Mouse (Mus musculus) kidney, postnatal 0 days (tissue): ENCODE results near the gene Kncn. TPM values are rescaled to one million over a fixed set of nuclear protein-coding genes. Genes with fewer than 3 reads are reported as not detected.
A peak's percentile ranks its signal among the peaks of the same experiment; 100 is the strongest.

Source experiments
- ATAC-seq: fragments of 200-750 bp; cut with Nextera tagmentation; replicated peaks from 2 replicates; pipeline ENCODE4 v1.8.0; 2017; ENCODE audit warnings: low read depth, moderate number of reproducible peaks, moderate TSS enrichment, moderate library complexity; ENCODE audit not compliant: low FRiP score
- DNase-seq: peaks from one replicate; pipeline ENCODE4 v3.0.0-alpha.2; 2016; ENCODE audit warnings: low spot score
- H3K27ac ChIP-seq: fragments of 300-500 bp; sonication (generic); 2 replicates; pipeline ENCODE4 v1.5.1; 2014; ENCODE audit warnings: mild to moderate bottlenecking
- H3K27me3 ChIP-seq: fragments of 300-500 bp; sonication (generic); 2 replicates; pipeline ENCODE4 v1.6.1; 2014; ENCODE audit warnings: low read length, mixed read lengths; ENCODE audit not compliant: insufficient read depth
- H3K36me3 ChIP-seq: fragments of 300-500 bp; sonication (generic); 2 replicates; pipeline ENCODE4 v1.6.1; 2014; ENCODE audit warnings: low read length, mixed read lengths; ENCODE audit not compliant: insufficient read depth
- H3K4me1 ChIP-seq: fragments of 300-500 bp; sonication (generic); replicated peaks from 2 replicates; pipeline ENCODE4 v1.6.1; 2014; ENCODE audit warnings: antibody characterized with exemption, low read length, mixed read lengths; ENCODE audit not compliant: insufficient read depth
- H3K4me2 ChIP-seq: fragments of 300-500 bp; sonication (generic); 2 replicates; pipeline ENCODE4 v1.6.1; 2014; ENCODE audit warnings: mild to moderate bottlenecking, low read length, moderate library complexity, mixed read lengths
- H3K4me3 ChIP-seq: fragments of 300-500 bp; sonication (generic); replicated peaks from 2 replicates; pipeline ENCODE4 v1.5.1; 2014; ENCODE audit warnings: low read depth, low read length
- H3K9ac ChIP-seq: fragments of 300-500 bp; sonication (generic); 2 replicates; pipeline ENCODE4 v1.6.1; 2014; ENCODE audit warnings: low read depth, low read length
- H3K9me3 ChIP-seq: fragments of 300-500 bp; sonication (generic); replicated peaks from 2 replicates; pipeline ENCODE4 v1.6.1; 2016; ENCODE audit warnings: low read length, inconsistent platforms, mixed read lengths
- CTCF ChIP-seq: IDR thresholded peaks from 2 replicates; pipeline ENCODE4 v1.5.1; 2016; ENCODE audit warnings: antibody characterized with exemption, low read depth, mild to moderate bottlenecking, moderate library complexity
- WGBS: fragments of 180-500 bp; shearing (Covaris S2); extraction: QIAGEN DNeasy Blood & Tissue Kit; methylation state at CpG from one replicate; pipeline ENCODE4 v1.1.7; 2014; 5-methylcytosine and 5-hydroxymethylcytosine counted together
- polyA plus RNA-seq: library from polyadenylated mRNA; unstranded; fragments of >200 nt; fragmentation: Nextera tagmentation; extraction: Ambion mirVana; gene quantifications from 2 replicates; pipeline ENCODE4 v1.2.1, GENCODE M21; 2015

The Kncn gene
- polyA plus RNA-seq, 1 experiment from 2014 or later, result 0.05 TPM

DNA sequence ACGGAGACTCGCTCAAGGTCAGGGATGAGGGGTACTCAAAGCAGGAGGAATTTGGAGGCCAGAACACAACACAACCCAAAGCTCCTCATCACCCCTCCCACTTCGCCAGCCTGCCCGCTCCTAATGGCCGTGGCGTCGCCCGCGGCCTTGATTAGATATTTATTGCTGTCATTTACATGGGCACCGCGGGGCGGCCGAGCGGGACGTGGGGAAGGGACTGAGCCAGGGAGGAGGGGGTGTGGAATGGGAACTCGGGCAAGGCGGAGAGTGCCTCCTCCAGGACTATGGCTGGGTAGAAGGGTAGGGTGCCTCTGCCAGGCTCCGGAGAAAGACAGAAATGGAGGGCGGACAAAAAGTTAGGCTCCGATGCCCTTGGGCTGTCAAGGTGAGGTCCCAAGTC, 52.4 kb downstream of the Kncn start:
- Histone ChIP-seq H3K4me2 (no peak overlapping the region), H3K27me3 (peaks cover 96% of the 10 kb centered on the region), H3K9me3 (no peaks in the 10 kb centered on the region), H3K4me3 (0 out of 2 replicates have a peak overlapping the region, but pooled peaks have one; percentile 3), H3K36me3 (no peaks in the 10 kb centered on the region), H3K9ac (no peak overlapping the region), H3K4me1 (peaks cover 3% of the 10 kb centered on the region), H3K27ac (no peak overlapping the region)
- ATAC-seq, result peak; percentile 26; the same call in 1 of the 2 replicates
- WGBS, result 1% methylated on average over 20 of the region's 20 CpGs
- DNase-seq, result no peak
- TF ChIP-seq CTCF, result no peak

DNA sequence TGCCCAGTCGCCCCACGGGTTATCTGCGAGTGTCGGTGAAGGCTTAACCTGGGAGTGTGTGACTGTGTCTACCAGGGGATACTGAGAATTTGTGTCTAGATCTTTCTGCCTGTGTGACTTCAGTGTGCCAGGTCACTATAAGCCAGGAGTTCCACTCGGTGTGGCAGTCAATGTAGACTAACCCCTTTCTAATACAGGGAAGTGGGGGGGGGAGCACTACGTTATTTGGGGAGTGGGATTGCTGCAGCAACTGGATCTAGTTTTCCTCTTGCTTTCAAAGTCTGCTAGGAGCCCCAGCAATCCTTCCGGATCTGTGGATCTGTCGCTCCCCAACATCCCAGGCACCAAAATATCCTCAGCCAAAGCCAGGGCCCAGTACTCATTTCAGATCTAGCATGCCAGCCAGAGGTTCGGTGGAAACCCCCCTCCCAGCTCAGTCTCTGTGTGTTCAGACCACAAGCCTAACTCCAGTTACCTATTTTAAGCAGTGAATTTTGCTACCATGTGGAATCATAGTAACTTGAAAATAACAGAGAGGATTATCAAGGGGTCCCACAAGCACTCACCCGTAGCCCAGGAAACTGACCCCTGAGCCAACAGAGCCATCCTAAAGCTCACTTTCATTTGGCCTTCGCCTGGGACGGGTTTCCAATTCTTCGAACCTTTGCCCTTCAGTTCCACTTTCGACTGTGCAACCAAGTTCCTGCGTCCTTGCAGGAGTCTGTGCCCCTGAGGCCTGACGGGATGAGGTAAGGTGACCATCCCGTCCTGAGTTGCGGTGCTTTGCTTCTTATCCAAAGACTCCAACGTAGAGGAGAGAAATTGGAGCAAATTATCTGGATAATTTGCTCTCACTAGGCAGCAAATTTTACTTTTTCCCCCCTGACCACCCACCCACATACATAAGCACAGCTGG, 53.1 kb downstream of the Kncn start:
- H3K27ac ChIP-seq, result no peak overlapping the region
- TF ChIP-seq CTCF, result no peak
- peaks cover 3% of the 10 kb centered on the region for H3K4me1 ChIP-seq
- no peak; the same call in 1 of the 2 replicates for ATAC-seq
- no peak overlapping the region for H3K4me2 ChIP-seq
- H3K4me3 ChIP-seq, result no peak overlapping the region
- peaks cover 94% of the 10 kb centered on the region for H3K27me3 ChIP-seq
- WGBS, result 6% methylated on average over 19 of the region's 19 CpGs
- no peak overlapping the region for H3K9ac ChIP-seq
- H3K36me3 ChIP-seq, result no peaks in the 10 kb centered on the region
- DNase-seq, result no peak
- H3K9me3 ChIP-seq, result no peaks in the 10 kb centered on the region

DNA sequence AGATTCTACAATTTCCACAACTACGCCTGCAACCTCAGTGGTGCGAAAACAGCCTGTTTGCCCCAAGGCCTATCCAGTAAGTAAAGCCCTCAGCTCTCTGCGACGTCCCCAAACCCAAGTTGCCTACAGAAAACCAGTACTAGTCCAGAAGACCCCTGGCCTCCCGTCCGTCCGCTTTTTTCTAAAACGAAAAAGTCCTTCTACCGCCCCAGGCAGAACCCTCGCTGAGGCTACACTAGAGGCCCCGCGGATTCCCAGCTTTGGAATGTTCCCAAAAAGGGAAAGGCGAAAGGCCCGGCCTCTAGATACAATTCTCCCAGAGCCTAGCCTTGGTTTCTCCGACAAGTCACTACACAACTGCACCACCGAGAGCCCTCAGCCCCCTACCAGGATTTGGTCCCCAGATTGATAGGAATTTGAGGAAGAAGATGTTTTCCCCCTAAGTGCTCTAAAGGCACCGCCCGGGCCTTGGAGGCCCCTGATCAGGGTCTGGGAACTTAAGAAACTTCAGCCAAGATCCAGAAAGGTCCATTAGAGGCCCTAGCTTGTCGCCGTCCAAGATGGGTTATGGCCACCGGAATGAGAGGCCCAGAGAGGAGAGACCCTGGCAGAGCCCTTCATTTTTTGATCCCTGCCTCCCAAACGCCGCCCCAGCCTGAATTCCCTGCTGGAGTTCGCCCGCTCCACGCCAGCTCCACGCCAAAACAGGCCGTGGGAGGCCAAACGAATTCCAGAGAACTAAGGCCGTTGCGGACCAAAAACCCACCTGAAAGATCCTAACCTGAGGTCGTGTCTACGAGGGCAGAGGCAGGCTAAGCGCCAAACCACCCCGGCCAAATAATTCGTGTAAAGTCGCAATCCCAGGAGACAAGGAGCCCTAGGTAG, 54.3 kb downstream of the Kncn start:
- peaks cover 94% of the 10 kb centered on the region for H3K27me3 ChIP-seq
- H3K4me1 ChIP-seq, result peaks cover 3% of the 10 kb centered on the region
- TF ChIP-seq CTCF, result no peak
- H3K9me3 ChIP-seq, result no peaks in the 10 kb centered on the region
- ATAC-seq, result no peak
- H3K4me2 ChIP-seq, result no peak overlapping the region
- no peak overlapping the region for H3K27ac ChIP-seq
- H3K4me3 ChIP-seq, result 0 out of 2 replicates have a peak overlapping the region, but pooled peaks have one; percentile 15
- no peak for DNase-seq
- no peaks in the 10 kb centered on the region for H3K36me3 ChIP-seq
- H3K9ac ChIP-seq, result no peak overlapping the region
- WGBS, result 3% methylated on average over 37 of the region's 37 CpGs

Other genes with a start within 250 kb of the Kncn start
- 10.6 and 11.5 TPM in 2 replicates for gene Cyp4b1, start 236.7 kb upstream of the Kncn start, polyA plus RNA-seq
- 28.9 and 30.4 TPM in 2 replicates for gene Efcab14, start 146.7 kb upstream of the Kncn start, polyA plus RNA-seq
- 0.59 and 0.64 TPM in 2 replicates for gene Tex38, start 103.4 kb upstream of the Kncn start, polyA plus RNA-seq
- gene Atpaf1, start 99.6 kb upstream of the Kncn start, polyA plus RNA-seq, result 61.6 and 62.1 TPM in 2 replicates
- gene Mob3c, start 56.3 kb upstream of the Kncn start, polyA plus RNA-seq, result 7.4 and 8.9 TPM in 2 replicates
- 20.4 and 21.6 TPM in 2 replicates for gene Mknk1, start 45.2 kb upstream of the Kncn start, polyA plus RNA-seq
- not detected in 2 replicates for gene 6430628N08Rik, start 6.3 kb downstream of the Kncn start, polyA plus RNA-seq
- gene Dmbx1, start 55.5 kb downstream of the Kncn start, polyA plus RNA-seq, result not detected in 2 replicates
- gene Faah, start 133.5 kb downstream of the Kncn start, polyA plus RNA-seq, result 13.8 and 16.9 TPM in 2 replicates
- gene Nsun4, start 169.5 kb downstream of the Kncn start, polyA plus RNA-seq, result 18.7 and 22.2 TPM in 2 replicates
- gene Uqcrh, start 190.7 kb downstream of the Kncn start, polyA plus RNA-seq, result 825 and 954 TPM in 2 replicates
- gene Lrrc41, start 190.9 kb downstream of the Kncn start, polyA plus RNA-seq, result 62.6 and 65.1 TPM in 2 replicates
- 10.4 and 13.5 TPM in 2 replicates for gene Rad54l, start 239.3 kb downstream of the Kncn start, polyA plus RNA-seq
- 52.2 and 55.9 TPM in 2 replicates for gene Pomgnt1, start 239.4 kb downstream of the Kncn start, polyA plus RNA-seq